Mouse (Mus musculus) olfactory bulb, adult 2 months (tissue): ENCODE measurements around the gene Banf2.

Source experiments
- CTCF ChIP-seq: fragments of 200-500 bp; IDR thresholded peaks from 2 replicates; pipeline ENCODE4 v1.5.1; 2012; ENCODE audit warnings: low read depth, mild to moderate bottlenecking, low read length, moderate library complexity; ENCODE audit not compliant: insufficient read depth
- POLR2A ChIP-seq: fragments of 200-500 bp; IDR thresholded peaks from 2 replicates; pipeline ENCODE4 v1.6.1; 2012; ENCODE audit warnings: mild to moderate bottlenecking, low read depth, low read length, moderate library complexity; ENCODE audit not compliant: insufficient read depth

GRCm38 (mm10) chr2:144002229-144002984 lies 30.5 kb upstream of the Banf2 start:
- TF ChIP-seq CTCF (no peak), POLR2A (no peak)
